Mouse (Mus musculus): ENCODE data around the gene Dohh.

DNA sequence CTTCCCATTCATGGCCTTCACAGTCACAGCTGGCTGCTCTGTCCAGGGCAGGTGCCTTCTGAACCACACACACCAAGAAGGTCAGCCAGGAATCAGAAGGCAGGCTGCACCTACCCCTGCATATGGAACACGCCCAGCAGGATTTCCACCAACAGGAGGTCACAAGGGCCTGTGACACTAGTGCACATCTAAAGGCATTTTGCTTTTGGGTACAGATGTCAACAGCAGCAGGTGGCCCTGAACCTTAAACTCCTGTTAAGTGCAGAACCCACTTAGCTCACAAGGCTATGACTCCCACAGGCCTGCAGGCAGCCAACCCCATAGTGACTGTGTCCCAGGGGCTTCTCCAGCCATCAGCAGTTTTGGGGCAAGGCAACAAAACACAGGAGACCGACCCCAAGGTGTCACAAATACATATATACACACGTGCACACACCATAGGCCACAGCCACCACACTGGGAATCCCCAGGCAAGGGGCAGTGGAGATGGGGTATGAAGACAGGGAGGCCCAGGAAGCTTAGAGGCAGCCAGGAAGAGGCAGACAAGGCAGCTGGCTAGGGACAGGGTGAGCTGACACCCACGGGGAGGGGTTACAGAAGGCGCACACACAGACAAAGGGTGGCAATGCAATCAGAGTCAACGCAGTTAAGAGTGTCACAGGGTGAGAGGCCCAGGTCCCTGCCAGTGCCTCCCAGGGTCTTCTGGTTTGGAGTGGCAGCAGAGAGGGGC is 17.6 kb upstream of the Dohh start:
- TF ChIP-seq ZNF384 (IDR thresholded peaks at IDR 0.05; ENCODE audit: low read depth, low read length) (no peak), KAT2A (IDR thresholded peaks at IDR 0.05; ENCODE audit: insufficient replicate concordance, low read length) (no peak), POLR2A (IDR thresholded peaks at IDR 0.05; ENCODE audit: low read depth, low read length) (no peak; the same call in 1 of the 2 replicates), E2F4 (IDR thresholded peaks at IDR 0.05; ENCODE audit: insufficient replicate concordance, low read depth, low read length) (no peak), NELFE (IDR thresholded peaks at IDR 0.05; ENCODE audit: low read depth, low read length) (no peak), BHLHE40 (IDR thresholded peaks at IDR 0.05; ENCODE audit: low read depth, low read length) (no peak), PAX5 (IDR thresholded peaks at IDR 0.05; ENCODE audit: low read length) (no peak), EP300 (IDR thresholded peaks at IDR 0.05; ENCODE audit: low read length) (no peak), CTCF (conservative IDR thresholded peaks at IDR 0.05 in 1 of 2, IDR thresholded peaks at IDR 0.05 in 1 of 2; ENCODE audit: low read depth in 2 of 2, low read length in 2 of 2) (no peak), GABPA (IDR thresholded peaks at IDR 0.05; ENCODE audit: insufficient replicate concordance, low read depth, low read length) (no peak), RCOR1 (conservative IDR thresholded peaks at IDR 0.05; ENCODE audit: low read depth, low read length) (no peak), USF2 (conservative IDR thresholded peaks at IDR 0.05; ENCODE audit: low read depth, low read length) (no peak)

All from CH12.LX (cell line).